Mouse (Mus musculus) duodenum, adult 2 months (tissue): Measurements from ENCODE around the gene Ggps1. TPM values are rescaled to one million over a fixed set of nuclear protein-coding genes. Genes with fewer than 3 reads are reported as not detected.

Experiments
- polyA plus RNA-seq: library from polyadenylated mRNA; depleted of rRNA; stranded (reverse); fragments of >200 nt; gene quantifications from 2 replicates; pipeline ENCODE4 v1.2.3, GENCODE M21; 2012; ENCODE audit warnings: low replicate concordance; rRNA removed

The Ggps1 gene
- 1.7 and 2.5 TPM in 2 replicates for polyA plus RNA-seq

GRCm38 (mm10) chr13:14063013-14063941 is at the start of gene Ggps1, which contains the start of gene Arid4b:
Ggps1 (minus strand) TSS chr13:14063488.
Arid4b (plus strand) TSS chr13:14063232.

GRCm38 (mm10) chr13:14039292-14039965 is 23.9 kb downstream of the Ggps1 start, which contains the start of gene Tbce:
Tbce (minus strand) TSS chr13:14039638.

Other genes starting within 250 kb of the Ggps1 start
- gene B3galnt2, start 109.0 kb downstream of the Ggps1 start, polyA plus RNA-seq, result 34.9 and 39.9 TPM in 2 replicates
- 3.7 and 4.8 TPM in 2 replicates for gene Tbce, start 23.9 kb downstream of the Ggps1 start, polyA plus RNA-seq
- gene Arid4b, start 256 bp downstream of the Ggps1 start, polyA plus RNA-seq, result 2.7 and 2.8 TPM in 2 replicates